Mouse (Mus musculus): ENCODE measurements around the gene Nme3. TPM values are rescaled to one million over a fixed set of nuclear protein-coding genes. Genes with fewer than 3 reads are reported as not detected.

The Nme3 gene
- polyA plus RNA-seq, 1 experiment from 2014 or later: 60.1 TPM

DNA sequence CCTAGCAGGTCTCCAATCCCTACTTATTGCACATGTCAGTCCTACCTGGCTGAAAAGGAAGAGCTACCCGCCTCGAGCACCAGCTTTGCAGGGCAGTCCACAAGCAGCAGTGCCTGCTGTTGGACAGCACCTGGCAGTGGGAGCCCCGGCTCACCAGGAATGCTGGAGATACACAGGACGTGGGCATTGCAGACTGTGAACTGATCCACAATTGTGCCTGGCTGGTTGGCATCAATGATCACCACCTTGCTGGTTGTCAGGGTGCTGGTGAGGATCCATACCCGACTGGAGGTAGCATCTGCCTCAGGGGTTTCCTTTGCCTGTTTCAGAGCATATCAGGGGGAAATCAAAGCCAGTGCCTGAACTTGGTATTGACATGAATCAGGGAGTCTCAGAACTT, 5.8 kb downstream of the Nme3 start:
- Histone ChIP-seq H3K36me3 (replicated peaks) (peaks cover 100% of the 10 kb centered on the region), H3K9ac (peak overlapping the region; percentile 40), H3K4me2 (peak overlapping the region; percentile 69), H3K9me3 (replicated peaks) (no peaks in the 10 kb centered on the region), H3K27ac (replicated peaks) (peak overlapping the region; percentile 98), H3K27me3 (no peaks in the 10 kb centered on the region), H3K4me1 (replicated peaks) (peaks cover 61% of the 10 kb centered on the region), H3K4me3 (replicated peaks) (peak overlapping the region; percentile 21; the same call in 1 of the 2 replicates)
- 82% methylated on average over 5 of the region's 5 CpGs for WGBS (ENCODE audit: insufficient replicate concordance)
- ATAC-seq (ENCODE audit: insufficient read depth): no peak

DNA sequence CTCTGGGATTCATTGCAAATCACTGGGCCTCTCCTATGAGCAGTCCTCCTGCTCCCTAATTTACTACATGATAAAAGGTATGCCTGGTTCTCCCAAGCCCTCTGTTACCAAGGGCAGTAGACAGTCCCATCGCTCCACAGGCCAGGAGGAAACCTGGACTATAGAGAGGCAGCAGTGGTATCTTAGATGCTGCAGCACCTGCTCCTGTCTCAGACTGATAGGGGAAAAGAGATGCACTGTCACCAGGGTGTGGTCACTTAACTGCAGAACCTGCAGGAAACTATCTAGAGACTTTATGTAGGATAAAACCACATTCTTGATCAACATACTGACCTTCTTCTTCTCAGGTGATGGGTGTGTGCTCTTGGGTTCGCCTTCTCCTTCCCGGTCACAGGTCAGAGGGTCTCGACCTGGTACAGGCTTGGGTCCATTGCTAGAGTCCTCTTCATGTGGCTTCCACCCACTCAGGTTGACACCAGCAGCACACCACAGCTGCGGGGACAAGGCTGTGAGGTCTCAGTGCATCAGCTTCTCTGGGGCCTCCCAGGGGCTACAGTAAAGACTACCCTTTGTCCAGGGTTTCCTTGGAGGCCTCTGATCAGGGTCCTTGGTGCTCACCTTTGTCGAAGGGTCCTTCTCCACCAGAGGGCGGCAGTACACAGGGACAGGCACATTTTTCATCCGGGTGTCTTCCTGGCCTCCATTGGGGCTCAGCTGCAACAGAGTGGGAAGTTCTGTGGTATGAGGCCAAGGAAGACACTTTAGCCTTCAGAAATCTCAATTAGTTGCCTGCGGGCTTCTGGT, 6.6 kb downstream of the Nme3 start:
- no peaks in the 10 kb centered on the region for H3K9me3 ChIP-seq (replicated peaks)
- 30% methylated on average over 9 of the region's 9 CpGs for WGBS (ENCODE audit: insufficient replicate concordance)
- ATAC-seq (ENCODE audit: insufficient read depth): peak; percentile 99
- peaks cover 100% of the 10 kb centered on the region for H3K36me3 ChIP-seq (replicated peaks)
- H3K4me1 ChIP-seq (replicated peaks): peaks cover 53% of the 10 kb centered on the region
- H3K27ac ChIP-seq (replicated peaks): peak overlapping the region; percentile 98
- peak overlapping the region; percentile 32 for H3K4me3 ChIP-seq (replicated peaks)
- H3K27me3 ChIP-seq: no peaks in the 10 kb centered on the region
- peak overlapping the region; percentile 45 for H3K9ac ChIP-seq
- H3K4me2 ChIP-seq: peak overlapping the region; percentile 69

DNA sequence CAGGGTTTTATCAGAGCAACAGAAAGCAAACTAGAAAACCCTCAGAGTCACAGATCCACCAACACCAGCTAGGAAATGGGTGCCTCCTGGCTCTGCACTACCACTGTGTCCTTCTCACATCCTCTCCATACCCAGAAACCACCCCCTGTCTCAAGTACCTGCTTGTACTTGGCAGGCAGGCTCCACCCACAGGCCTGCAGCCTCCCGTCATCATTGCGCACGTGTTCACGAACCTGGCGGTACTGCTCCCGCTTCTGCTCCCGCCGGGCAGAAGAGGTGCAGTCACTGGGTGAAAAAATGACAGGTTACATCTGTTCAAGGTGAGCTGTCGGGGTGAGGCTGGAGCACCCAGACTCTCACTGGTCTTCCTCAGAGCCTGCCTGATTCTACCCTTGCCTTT, 7.5 kb downstream of the Nme3 start:
- 88% methylated on average over 9 of the region's 9 CpGs for whole genome bisulfite sequencing (ENCODE audit: insufficient replicate concordance)
- peaks cover 44% of the 10 kb centered on the region for H3K4me1 ChIP-seq (replicated peaks)
- no peak for ATAC-seq (ENCODE audit: insufficient read depth)
- H3K4me3 ChIP-seq (replicated peaks): no peak overlapping the region
- 0 out of 2 replicates have a peak overlapping the region, but pooled peaks have one; percentile 45 for H3K9ac ChIP-seq
- H3K27me3 ChIP-seq: no peaks in the 10 kb centered on the region
- H3K36me3 ChIP-seq (replicated peaks): peaks cover 100% of the 10 kb centered on the region
- peak overlapping the region; percentile 69 for H3K4me2 ChIP-seq
- peak overlapping the region; percentile 98 for H3K27ac ChIP-seq (replicated peaks)
- H3K9me3 ChIP-seq (replicated peaks): no peaks in the 10 kb centered on the region

DNA sequence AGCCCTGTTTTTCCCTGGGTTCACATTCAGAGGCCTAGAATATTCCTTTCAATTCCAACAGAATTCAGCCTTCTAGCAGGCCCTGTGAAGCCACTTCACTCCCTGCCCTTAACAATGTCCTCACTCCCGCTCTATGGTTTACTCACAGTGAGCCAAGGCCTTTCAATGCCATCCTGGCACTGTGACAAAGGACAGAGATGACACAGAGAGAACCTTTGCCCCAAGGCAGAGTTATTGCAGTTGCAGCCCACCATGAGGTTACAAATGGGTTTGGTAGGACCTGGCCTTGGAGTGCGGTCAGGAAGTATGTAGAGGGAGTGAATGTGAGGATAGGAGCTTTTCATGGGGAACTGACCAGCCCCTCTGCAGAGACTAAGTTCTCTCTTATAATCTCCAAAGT, 11.3 kb downstream of the Nme3 start:
- WGBS (ENCODE audit: insufficient replicate concordance): 90% methylated on average over 2 of the region's 2 CpGs
- H3K9me3 ChIP-seq (replicated peaks): no peaks in the 10 kb centered on the region
- no peak overlapping the region for H3K4me2 ChIP-seq
- no peak overlapping the region for H3K9ac ChIP-seq
- H3K27me3 ChIP-seq: no peaks in the 10 kb centered on the region
- peaks cover 21% of the 10 kb centered on the region for H3K4me1 ChIP-seq (replicated peaks)
- peaks cover 100% of the 10 kb centered on the region for H3K36me3 ChIP-seq (replicated peaks)
- ATAC-seq (ENCODE audit: insufficient read depth): no peak
- H3K27ac ChIP-seq (replicated peaks): 0 out of 2 replicates have a peak overlapping the region, but pooled peaks have one; percentile 12
- no peak overlapping the region for H3K4me3 ChIP-seq (replicated peaks)

DNA sequence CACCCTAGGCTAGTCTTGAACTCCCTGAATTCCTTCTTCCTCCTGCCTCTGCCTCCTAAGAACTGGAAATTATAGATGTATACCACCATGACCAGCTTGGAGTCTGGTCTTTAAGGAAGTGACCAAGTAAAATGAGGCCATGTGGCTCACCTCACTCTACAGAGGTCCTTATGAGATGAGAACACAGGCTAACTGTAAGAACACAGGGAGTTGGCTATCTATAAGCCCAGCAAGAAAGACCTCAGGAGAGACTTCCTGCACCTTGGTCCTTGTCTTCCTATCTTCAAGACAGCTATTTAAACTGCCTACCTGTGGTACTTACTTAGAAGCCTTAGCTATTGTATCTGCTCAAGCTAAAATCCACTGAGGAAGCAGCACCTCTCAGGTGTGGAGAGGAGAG, 17.7 kb downstream of the Nme3 start:
- Histone ChIP-seq H3K36me3 (replicated peaks) (peaks cover 99% of the 10 kb centered on the region), H3K9me3 (replicated peaks) (no peaks in the 10 kb centered on the region), H3K9ac (no peak overlapping the region), H3K4me1 (replicated peaks) (no peaks in the 10 kb centered on the region), H3K27ac (replicated peaks) (no peak overlapping the region), H3K27me3 (no peaks in the 10 kb centered on the region), H3K4me3 (replicated peaks) (no peak overlapping the region), H3K4me2 (no peak overlapping the region)
- no peak for ATAC-seq (ENCODE audit: insufficient read depth)

DNA sequence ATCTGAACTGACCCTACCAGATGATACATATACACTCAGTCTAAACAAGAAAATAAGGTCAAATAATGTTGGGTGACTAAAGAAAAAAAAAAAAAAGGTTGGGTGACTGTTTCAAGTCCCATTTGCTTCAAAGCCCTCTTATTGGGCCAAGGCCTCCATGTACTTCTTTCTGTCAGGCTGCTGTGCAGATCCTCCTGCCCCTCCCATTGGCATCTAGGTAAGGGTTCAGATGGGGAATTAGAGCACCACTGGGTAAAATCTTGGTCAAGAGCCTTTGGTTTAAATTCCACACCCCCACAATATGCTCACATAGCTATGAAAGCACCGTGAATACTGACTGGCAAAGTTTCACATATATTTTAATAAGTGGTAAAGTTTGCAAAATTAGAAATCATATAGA, 26.9 kb downstream of the Nme3 start:
- H3K4me1 ChIP-seq (replicated peaks): no peaks in the 10 kb centered on the region
- H3K9me3 ChIP-seq (replicated peaks): no peaks in the 10 kb centered on the region
- no peak overlapping the region for H3K4me2 ChIP-seq
- H3K27me3 ChIP-seq: no peaks in the 10 kb centered on the region
- H3K36me3 ChIP-seq (replicated peaks): peaks cover 98% of the 10 kb centered on the region
- no peak overlapping the region for H3K27ac ChIP-seq (replicated peaks)
- no peak overlapping the region for H3K9ac ChIP-seq
- H3K4me3 ChIP-seq (replicated peaks): no peak overlapping the region
- no peak for ATAC-seq (ENCODE audit: insufficient read depth)
- 93% methylated on average over 1 of the region's 1 CpGs for WGBS (ENCODE audit: insufficient replicate concordance)

DNA sequence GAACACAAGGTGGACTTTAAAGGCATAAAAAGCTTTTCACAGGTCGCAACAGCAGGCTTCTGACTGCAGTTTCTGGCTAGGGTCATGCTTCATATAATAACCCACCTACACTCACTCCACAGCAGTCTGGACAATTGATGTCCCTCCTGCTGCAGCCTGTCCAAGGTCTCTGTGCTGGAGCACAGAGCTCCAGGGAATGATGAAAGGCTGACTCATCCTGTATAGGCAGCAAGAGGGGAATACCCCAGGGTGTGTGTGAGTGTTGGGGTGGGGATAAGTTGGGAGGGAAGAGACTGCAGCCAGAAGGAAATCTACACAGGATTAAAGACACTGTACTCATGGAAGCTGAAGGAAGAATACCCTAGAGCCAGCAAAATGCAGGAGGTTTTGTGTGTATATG, 33.2 kb downstream of the Nme3 start:
- H3K4me2 ChIP-seq: no peak overlapping the region
- H3K9me3 ChIP-seq (replicated peaks): no peaks in the 10 kb centered on the region
- H3K27ac ChIP-seq (replicated peaks): no peak overlapping the region
- H3K4me1 ChIP-seq (replicated peaks): peaks cover 20% of the 10 kb centered on the region
- ATAC-seq (ENCODE audit: insufficient read depth): no peak
- H3K27me3 ChIP-seq: no peaks in the 10 kb centered on the region
- H3K9ac ChIP-seq: no peak overlapping the region
- peaks cover 63% of the 10 kb centered on the region for H3K36me3 ChIP-seq (replicated peaks)
- 58% methylated on average over 1 of the region's 1 CpGs for WGBS (ENCODE audit: insufficient replicate concordance)
- no peak overlapping the region for H3K4me3 ChIP-seq (replicated peaks)

DNA sequence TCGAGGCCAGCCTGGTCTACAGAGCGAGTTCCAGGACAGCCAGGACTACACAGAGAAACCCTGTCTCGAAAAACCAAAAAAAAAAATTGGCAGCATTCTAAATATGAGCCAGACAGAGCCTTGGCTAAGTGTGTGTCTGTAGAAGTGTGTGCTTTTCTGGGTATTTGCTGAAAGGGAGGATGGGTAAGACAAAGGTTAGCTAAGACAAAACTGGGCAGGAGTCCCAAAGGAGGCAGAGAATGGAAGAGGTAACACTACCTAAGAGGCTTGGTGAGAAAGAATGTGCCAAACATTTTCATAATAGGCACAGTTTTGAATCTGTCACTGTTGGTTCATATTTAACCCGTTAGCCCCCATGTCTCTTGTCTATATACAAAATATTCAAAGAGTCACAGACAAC, 36.1 kb downstream of the Nme3 start:
- no peak overlapping the region for H3K4me3 ChIP-seq (replicated peaks)
- H3K27ac ChIP-seq (replicated peaks): no peak overlapping the region
- no peaks in the 10 kb centered on the region for H3K9me3 ChIP-seq (replicated peaks)
- H3K27me3 ChIP-seq: no peaks in the 10 kb centered on the region
- H3K36me3 ChIP-seq (replicated peaks): peaks cover 33% of the 10 kb centered on the region
- H3K4me2 ChIP-seq: no peak overlapping the region
- H3K4me1 ChIP-seq (replicated peaks): peaks cover 43% of the 10 kb centered on the region
- no peak for ATAC-seq (ENCODE audit: insufficient read depth)
- no peak overlapping the region for H3K9ac ChIP-seq
- WGBS (ENCODE audit: insufficient replicate concordance): 83% methylated on average over 4 of the region's 4 CpGs

DNA sequence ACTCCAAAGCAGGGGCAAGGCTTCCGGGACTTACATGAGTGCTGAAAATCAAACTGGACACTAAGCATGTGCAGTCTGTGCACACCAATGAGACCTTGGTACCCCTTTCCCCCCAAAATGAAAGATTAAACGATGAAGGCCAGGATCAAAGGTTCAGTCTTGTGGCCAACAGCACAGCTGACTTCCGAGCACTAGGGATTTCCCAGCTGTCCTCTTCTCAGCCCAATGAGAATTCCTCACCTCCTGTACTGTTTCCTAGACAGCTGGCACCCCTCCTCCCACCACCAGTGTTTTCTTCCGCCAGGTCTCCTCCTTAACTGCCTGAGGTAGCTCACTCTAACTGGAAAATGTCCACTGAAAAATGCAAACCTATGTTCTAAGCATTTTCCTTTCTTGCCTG, 36.9 kb downstream of the Nme3 start:
- peaks cover 46% of the 10 kb centered on the region for H3K4me1 ChIP-seq (replicated peaks)
- H3K27me3 ChIP-seq: no peaks in the 10 kb centered on the region
- H3K36me3 ChIP-seq (replicated peaks): peaks cover 27% of the 10 kb centered on the region
- 86% methylated on average over 4 of the region's 4 CpGs for WGBS (ENCODE audit: insufficient replicate concordance)
- H3K27ac ChIP-seq (replicated peaks): no peak overlapping the region
- no peak overlapping the region for H3K9ac ChIP-seq
- no peaks in the 10 kb centered on the region for H3K9me3 ChIP-seq (replicated peaks)
- no peak for ATAC-seq (ENCODE audit: insufficient read depth)
- H3K4me3 ChIP-seq (replicated peaks): no peak overlapping the region
- H3K4me2 ChIP-seq: no peak overlapping the region; the same call in 1 of the 2 replicates

DNA sequence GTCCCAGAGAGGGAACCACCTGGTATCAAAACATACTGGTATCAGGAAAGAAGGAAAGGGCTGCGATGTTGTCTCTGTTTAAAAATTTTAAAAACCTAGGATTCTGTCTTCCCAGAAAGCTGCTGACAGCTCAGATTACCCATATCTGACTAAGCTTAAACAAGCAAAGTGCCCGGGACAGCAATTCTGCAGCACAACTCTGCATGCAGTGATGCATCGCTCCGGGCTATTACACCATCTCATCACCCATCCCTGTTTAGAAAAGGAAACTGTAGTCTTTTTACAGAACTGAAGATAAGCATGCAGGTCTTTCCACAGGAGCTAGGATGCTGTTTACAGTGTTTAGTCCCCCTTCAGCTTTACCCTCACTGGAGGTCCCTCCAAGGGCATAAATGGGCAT, 38.6 kb downstream of the Nme3 start:
- Histone ChIP-seq H3K4me2 (peak overlapping the region; percentile 87), H3K9ac (peak overlapping the region; percentile 92), H3K9me3 (replicated peaks) (no peaks in the 10 kb centered on the region), H3K4me3 (replicated peaks) (peak overlapping the region; percentile 96), H3K36me3 (replicated peaks) (peaks cover 18% of the 10 kb centered on the region), H3K27me3 (no peaks in the 10 kb centered on the region), H3K4me1 (replicated peaks) (peaks cover 41% of the 10 kb centered on the region), H3K27ac (replicated peaks) (peak overlapping the region; percentile 92; the same call in 1 of the 2 replicates)
- ATAC-seq (ENCODE audit: insufficient read depth): no peak
- WGBS (ENCODE audit: insufficient replicate concordance): 67% methylated on average over 4 of the region's 4 CpGs

DNA sequence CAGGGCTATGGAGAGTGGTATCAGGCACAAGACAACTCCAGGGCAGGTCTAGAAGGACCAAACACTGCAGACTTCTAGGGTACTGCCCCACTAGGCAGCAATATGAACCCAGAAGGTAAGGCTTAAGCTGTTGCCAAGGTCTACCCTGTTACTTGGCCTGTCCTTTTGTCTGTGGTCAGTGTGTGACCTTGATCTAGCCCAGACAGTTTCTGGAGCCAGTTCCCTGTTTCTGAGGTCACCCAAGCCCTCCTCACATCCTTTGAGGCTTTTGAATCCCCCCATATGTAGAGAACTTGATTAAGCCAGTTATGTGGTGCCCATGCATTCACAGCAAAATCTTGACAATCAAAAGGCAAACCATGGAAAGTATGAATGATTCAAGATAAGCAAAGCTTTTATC, 39.4 kb downstream of the Nme3 start:
- Histone ChIP-seq H3K4me1 (replicated peaks) (peaks cover 41% of the 10 kb centered on the region), H3K4me2 (peak overlapping the region; percentile 87), H3K27ac (replicated peaks) (peak overlapping the region; percentile 92), H3K9me3 (replicated peaks) (no peaks in the 10 kb centered on the region), H3K9ac (peak overlapping the region; percentile 92), H3K4me3 (replicated peaks) (peak overlapping the region; percentile 96), H3K27me3 (no peaks in the 10 kb centered on the region), H3K36me3 (replicated peaks) (peaks cover 18% of the 10 kb centered on the region; the same call in 1 of the 2 replicates)
- ATAC-seq (ENCODE audit: insufficient read depth): no peak
